Mouse (Mus musculus): ENCODE measurements around the gene Togaram2.

- TF ChIP-seq POLR2A (IDR thresholded peaks at IDR 0.05; ENCODE audit: control insufficient read depth, extremely low read depth, insufficient read depth, low read length, poor library complexity) (no peak), CTCF (IDR thresholded peaks at IDR 0.05; ENCODE audit: borderline replicate concordance, control insufficient read depth, extremely low read depth, insufficient read depth, low read length, poor library complexity) (no peak)
Observed at GRCm38 (mm10) chr17:71684103-71684608, 11.1 kb downstream of the Togaram2 start.
